Mouse (Mus musculus) fat pad, adult 2 months (tissue): Measurements from ENCODE around the gene Apopt1.

Experiments used
- DNase-seq: peaks from one replicate; pipeline ENCODE4 v3.0.0-alpha.2; 2011; ENCODE audit warnings: low read depth, low spot score; ENCODE audit errors: extremely low read depth

Gene Apopt1

GRCm38 (mm10) chr12:111713004-111713651, at the start of gene Apopt1, which contains the start of gene Bag5:
Gene Apopt1 (plus strand): TSS chr12:111713261.
Gene Bag5 (minus strand): TSS chr12:111713257.
- no peak for DNase-seq

GRCm38 (mm10) chr12:111664144-111664634, 48.9 kb upstream of the Apopt1 start:
- no peak for DNase-seq

DNA sequence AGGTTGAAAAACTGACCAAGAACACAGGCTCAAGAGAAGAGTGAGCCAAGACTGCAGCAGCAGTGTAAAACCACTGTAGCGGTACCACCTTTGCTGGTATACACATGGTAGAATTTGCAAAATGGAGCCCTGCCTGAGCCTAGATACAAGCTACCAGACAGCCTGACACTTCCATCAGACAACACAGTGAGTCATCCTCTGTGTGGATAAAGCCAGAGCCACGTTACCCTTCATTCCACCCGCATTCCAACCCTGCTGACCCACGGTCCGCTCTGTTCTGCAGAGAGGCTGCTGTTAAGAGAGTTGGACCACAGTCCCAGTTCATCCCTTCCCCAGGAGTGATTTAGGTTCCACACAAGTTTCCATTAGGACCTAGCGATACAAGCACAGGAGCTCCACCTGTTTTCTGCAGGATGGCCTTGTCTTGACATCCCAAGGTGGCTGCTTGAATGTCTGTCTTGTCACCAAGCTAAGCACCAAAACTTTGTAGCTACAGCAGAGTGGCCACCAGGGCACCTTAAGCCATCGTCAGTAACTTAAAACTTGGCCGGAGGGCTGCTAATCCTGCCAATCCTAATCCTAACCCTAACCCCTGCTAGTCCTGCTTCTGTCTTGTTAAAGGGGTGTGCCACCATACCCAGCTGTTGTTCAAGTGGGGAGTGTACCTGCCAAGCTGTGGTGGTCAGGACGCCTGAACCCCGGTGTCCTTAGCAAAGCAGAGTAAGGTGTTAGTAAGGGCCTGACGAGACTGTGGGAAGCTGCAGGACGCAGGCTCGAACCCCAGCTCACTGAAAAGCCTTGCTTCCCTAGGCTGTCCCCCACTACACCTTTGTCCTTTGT, 47.8 kb upstream of the Apopt1 start:
- DNase-seq, result no peak

DNA sequence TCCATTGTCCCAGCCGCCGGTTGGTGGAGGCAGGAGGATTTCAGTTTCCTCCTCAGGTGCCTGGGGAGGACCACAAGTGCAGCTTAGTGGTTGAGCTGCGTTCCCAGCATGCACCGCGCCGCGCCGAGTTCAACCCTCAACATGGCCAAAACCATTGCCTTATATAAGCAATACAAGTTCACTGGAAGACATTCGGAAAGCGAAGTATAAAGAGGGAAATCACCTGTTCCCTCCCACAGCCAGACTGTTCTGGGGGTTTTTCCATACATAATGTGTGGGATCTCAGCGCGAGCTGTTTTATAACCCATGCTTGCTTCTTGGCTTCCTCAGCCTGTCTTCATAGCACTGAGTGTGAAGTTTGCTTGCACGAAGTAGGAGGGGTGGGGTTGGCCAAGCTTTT, 46.7 kb upstream of the Apopt1 start:
- DNase-seq, result no peak

- no peak for DNase-seq
Observed at GRCm38 (mm10) chr12:111667421-111667820, 45.6 kb upstream of the Apopt1 start.

DNA sequence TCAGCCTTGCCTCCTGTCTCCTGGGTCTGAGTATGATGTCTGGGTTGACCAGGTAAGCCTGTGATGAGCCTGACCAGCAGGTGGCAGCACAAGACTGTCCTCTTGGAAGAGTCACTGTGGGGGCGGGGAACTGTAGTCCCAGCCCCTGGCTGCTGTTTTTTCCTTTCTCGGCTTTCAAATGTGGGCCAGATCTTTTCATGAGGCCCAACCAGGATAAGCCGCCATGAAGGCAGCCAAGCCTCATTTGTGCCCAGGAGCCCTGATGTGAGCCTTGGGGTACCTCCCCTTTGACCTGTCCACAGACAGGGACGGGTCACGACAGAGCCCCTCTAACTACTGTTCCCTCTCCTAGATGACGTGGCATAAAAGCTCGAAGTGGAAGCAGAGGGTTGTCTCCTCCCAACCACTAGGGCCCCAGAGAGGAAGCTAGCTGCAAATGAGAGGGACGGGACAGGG, 44.6 kb upstream of the Apopt1 start:
- no peak for DNase-seq

DNA sequence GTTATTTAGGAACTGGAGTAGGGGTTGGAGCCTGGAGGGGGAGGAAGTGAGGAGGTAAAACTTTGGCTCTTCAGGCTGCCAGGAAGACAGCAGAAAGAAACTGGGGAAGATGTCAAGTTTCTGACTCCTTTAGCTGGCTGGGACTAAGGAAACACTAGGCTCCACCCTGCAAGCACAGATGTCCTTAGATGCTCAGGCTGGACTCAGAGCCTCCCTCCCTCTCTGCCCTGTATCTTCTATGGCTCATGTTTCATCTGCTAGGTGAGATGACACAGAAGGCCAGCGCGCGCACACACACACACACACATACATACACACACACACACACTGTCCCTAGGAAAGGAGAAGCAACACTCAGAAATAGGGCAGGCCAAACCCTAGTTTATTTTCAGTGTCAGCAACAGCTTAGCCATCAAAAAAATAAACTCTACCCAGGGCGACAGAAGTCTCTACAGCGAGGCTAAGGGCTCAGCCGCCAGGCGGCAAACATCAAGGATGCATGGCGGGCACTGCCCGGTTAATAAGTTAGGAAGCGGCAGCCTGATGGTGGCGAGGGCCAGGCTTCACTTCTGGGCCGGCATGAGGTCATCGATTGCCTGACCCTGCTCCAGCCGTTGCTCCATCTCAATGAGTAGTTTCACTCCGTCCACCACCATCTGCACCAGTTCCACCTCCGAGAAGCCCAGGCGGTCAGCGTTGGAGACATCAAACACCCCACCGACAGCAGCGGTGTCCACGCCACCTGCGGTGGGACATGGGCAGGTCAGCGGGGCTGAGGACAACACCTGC, 43.9 kb upstream of the Apopt1 start:
- no peak for DNase-seq

GRCm38 (mm10) chr12:111669961-111670360, 43.1 kb upstream of the Apopt1 start:
- no peak for DNase-seq

GRCm38 (mm10) chr12:111670371-111670971, 42.6 kb upstream of the Apopt1 start:
- no peak for DNase-seq

GRCm38 (mm10) chr12:111670976-111671375, 42.1 kb upstream of the Apopt1 start:
- DNase-seq, result no peak

GRCm38 (mm10) chr12:111671431-111671902, 41.6 kb upstream of the Apopt1 start:
- no peak for DNase-seq

- DNase-seq, result no peak
Observed at GRCm38 (mm10) chr12:111672176-111672575, 40.9 kb upstream of the Apopt1 start, which contains the start of gene Ckb. Gene Ckb (minus strand): TSS chr12:111672338.

GRCm38 (mm10) chr12:111672581-111672980, 40.5 kb upstream of the Apopt1 start:
- no peak for DNase-seq

DNA sequence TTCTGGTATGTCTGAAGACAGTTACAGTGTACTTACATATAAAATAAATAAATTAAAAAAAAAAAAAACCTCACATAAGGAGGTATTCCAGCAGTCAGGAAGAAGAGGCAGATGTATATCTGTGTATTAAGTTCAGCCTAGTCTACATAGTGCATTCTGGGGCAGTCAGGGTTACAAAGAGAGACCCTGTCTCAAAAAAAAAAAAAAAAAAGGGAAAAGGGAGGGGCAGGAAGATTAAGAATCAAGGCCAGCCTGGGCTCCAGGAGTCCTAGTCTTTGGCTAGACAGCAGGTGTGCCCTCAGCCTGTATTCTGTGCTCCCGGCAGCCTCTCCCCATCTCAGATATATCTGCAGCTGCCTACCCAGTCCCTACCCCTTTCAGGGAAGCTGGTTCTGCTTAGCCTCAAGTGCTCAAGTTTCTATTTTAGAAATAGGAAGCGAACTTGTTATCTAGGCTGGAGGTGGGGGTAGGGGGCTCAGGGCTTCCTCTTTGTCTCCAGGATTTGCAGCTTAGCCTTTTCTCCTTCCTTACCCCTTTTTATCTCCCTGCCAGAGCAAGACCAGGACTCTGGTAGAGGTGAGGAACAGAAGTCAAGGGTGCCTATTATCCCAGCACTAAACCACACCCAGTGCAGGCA, 38.1 kb upstream of the Apopt1 start:
- no peak for DNase-seq

DNA sequence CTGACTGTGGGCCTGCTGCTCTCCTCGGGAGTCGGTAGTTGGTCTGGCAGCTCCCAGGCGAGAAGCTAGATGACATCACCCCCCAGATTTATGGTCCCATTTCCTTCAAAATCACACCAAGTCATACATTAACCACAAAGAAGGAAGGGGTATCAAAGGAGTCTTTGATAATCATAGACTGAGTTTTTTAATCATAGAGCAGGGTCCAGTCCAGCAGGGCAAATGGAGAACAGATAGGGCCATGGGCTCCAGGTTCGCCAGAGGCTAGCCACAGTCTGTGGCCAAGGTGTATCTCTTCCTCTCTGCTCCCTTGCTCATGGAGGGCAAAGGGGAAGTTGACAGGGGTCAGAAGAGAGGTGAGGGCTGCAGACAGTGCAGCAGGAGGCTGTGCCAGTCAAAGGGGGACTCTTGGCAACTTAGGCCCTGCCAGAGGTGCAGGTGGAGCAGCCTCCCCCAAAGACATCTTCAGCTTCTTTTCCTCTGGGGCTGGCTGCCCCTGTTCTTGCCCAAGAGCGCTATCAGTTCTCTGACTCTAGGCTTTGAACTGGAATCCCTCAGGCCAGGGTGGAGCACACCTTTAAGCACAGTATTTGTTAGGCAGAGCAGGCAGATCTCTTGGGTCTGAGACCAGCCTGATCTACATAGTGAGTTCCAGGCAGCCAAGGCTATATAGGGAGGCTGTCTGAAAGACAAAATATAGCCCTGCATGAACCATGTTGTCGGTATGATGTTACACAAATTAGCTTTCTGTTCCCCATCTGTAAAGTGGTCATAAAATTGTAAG, 37.1 kb upstream of the Apopt1 start:
- DNase-seq, result no peak

DNA sequence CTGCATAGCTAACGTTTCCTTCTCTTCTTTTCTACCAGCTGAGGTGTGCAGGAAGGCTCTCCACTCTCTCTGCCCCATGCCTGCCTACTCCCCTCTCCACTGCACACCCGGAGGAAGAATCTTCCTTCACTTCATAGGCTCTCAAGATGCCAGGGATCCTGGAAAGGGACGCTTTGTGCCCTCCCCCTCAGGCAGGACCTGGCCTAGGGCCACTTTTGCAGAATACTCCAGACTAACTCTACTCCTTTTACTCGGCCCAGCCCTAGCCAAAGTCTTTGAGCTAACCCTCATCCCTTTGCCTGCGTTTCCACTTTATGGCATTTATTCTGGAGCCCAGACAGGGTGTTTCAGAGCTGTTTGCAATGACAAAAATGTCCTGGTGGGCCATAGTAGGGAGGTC, 35.6 kb upstream of the Apopt1 start:
- DNase-seq, result no peak

DNA sequence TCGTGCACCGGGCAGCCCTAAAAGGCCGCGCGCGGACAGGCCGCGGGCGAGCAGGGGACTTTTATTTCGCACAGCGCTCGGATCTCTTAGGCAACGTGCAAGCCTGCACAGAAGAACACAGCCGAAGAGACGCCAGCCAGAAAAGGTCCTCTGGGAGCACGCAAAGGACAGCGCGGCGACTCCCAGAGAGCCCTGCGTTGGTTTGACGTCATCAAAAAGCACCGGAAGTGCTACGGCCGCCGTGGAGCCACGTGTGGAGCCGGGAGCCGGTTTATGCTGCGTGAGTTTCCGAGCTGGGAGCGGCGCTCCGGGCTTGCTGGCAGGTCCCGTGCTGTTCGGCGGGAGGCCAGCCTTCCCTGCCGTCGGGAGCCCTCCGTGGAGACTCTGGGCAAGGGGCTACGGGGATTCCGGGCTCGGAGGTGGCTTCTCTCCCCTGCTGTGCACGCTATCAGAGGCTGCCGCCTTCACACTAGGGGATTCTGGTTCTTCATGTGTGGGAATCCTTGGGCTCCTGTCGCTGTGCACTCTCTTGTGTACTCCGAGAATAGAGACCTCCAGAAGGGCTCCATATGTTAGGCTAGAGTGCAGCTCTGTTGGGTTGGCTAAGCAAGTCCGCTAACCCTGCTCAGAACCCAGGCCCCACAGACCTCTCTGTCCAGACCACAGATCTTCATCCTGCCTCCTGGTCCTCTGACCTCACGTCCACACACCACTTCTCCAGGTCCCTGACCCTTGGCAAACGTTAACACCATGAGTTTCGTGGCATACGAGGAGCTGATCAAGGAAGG, 35.0 kb upstream of the Apopt1 start, which contains the start of gene Trmt61a:
Gene Trmt61a (plus strand): TSS at position 224 of the 788 bp plus-strand sequence.
- no peak for DNase-seq

- no peak for DNase-seq
Observed at GRCm38 (mm10) chr12:111678670-111678933, 34.5 kb upstream of the Apopt1 start.

- no peak for DNase-seq
Observed at GRCm38 (mm10) chr12:111678997-111679396, 34.1 kb upstream of the Apopt1 start.
